Mouse (Mus musculus): ENCODE measurements around the gene Gm26938. TPM values are rescaled to one million over a fixed set of nuclear protein-coding genes. Genes with fewer than 3 reads are reported as not detected.
A peak's percentile ranks its signal among the peaks of the same experiment; 100 is the strongest.

Gene Gm26938
- polyA plus RNA-seq, 1 experiment from 2014 or later, result not detected

GRCm38 (mm10) chr5:139835706-139836105 is 9.5 kb upstream of the Gm26938 start:
- H3K27me3 ChIP-seq (ENCODE audit: control insufficient read depth, insufficient read depth, low read length), result no peaks in the 10 kb centered on the region
- no peak for ATAC-seq (replicated peaks; ENCODE audit: extremely low read depth, insufficient read depth, low FRiP score)
- H3K9me3 ChIP-seq (replicated peaks; ENCODE audit: control insufficient read depth, low read length), result no peaks in the 10 kb centered on the region
- no peak overlapping the region for H3K4me2 ChIP-seq (ENCODE audit: low read depth, low read length)
- H3K27ac ChIP-seq (ENCODE audit: low read length), result no peak overlapping the region
- no peaks in the 10 kb centered on the region for H3K4me1 ChIP-seq (ENCODE audit: control insufficient read depth, insufficient read depth, low read length)
- 73% methylated on average over 7 of the region's 7 CpGs for WGBS
- H3K36me3 ChIP-seq (ENCODE audit: control insufficient read depth, insufficient read depth), result no peaks in the 10 kb centered on the region
- H3K4me3 ChIP-seq (ENCODE audit: low read length), result no peak overlapping the region
- H3K9ac ChIP-seq (ENCODE audit: low read length), result no peak overlapping the region

GRCm38 (mm10) chr5:139832125-139832524 is 5.9 kb upstream of the Gm26938 start:
- no peak for ATAC-seq (replicated peaks; ENCODE audit: extremely low read depth, insufficient read depth, low FRiP score)
- WGBS, result 52% methylated on average over 7 of the region's 7 CpGs
- no peak overlapping the region for H3K9ac ChIP-seq (ENCODE audit: low read length)

GRCm38 (mm10) chr5:139830734-139831133 is 4.5 kb upstream of the Gm26938 start:
- 75% methylated on average over 3 of the region's 3 CpGs for WGBS
- H3K27me3 ChIP-seq (ENCODE audit: control insufficient read depth, insufficient read depth, low read length), result no peaks in the 10 kb centered on the region
- peaks cover 4% of the 10 kb centered on the region for H3K4me1 ChIP-seq (ENCODE audit: control insufficient read depth, insufficient read depth, low read length)
- H3K4me2 ChIP-seq (ENCODE audit: low read depth, low read length), result no peak overlapping the region
- H3K9ac ChIP-seq (ENCODE audit: low read length), result no peak overlapping the region
- H3K9me3 ChIP-seq (replicated peaks; ENCODE audit: control insufficient read depth, low read length), result no peaks in the 10 kb centered on the region
- no peak for ATAC-seq (replicated peaks; ENCODE audit: extremely low read depth, insufficient read depth, low FRiP score)
- no peak overlapping the region for H3K4me3 ChIP-seq (ENCODE audit: low read length)
- no peaks in the 10 kb centered on the region for H3K36me3 ChIP-seq (ENCODE audit: control insufficient read depth, insufficient read depth)
- no peak overlapping the region for H3K27ac ChIP-seq (ENCODE audit: low read length)

More at GRCm38 (mm10) chr5:139832125-139832524, 5.9 kb upstream of the Gm26938 start:
- no peaks in the 10 kb centered on the region for H3K36me3 ChIP-seq (ENCODE audit: control insufficient read depth, insufficient read depth)
- no peaks in the 10 kb centered on the region for H3K4me1 ChIP-seq (ENCODE audit: control insufficient read depth, insufficient read depth, low read length)
- H3K27me3 ChIP-seq (ENCODE audit: control insufficient read depth, insufficient read depth, low read length), result no peaks in the 10 kb centered on the region
- no peak overlapping the region for H3K4me2 ChIP-seq (ENCODE audit: low read depth, low read length)
- no peak overlapping the region for H3K4me3 ChIP-seq (ENCODE audit: low read length)
- no peak overlapping the region for H3K27ac ChIP-seq (ENCODE audit: low read length)
- H3K9me3 ChIP-seq (replicated peaks; ENCODE audit: control insufficient read depth, low read length), result no peaks in the 10 kb centered on the region

- Histone ChIP-seq H3K9me3 (replicated peaks; ENCODE audit: control insufficient read depth, low read length) (no peaks in the 10 kb centered on the region), H3K4me1 (ENCODE audit: control insufficient read depth, insufficient read depth, low read length) (peaks cover 11% of the 10 kb centered on the region), H3K4me2 (ENCODE audit: low read depth, low read length) (no peak overlapping the region), H3K27ac (ENCODE audit: low read length) (no peak overlapping the region), H3K9ac (ENCODE audit: low read length) (no peak overlapping the region), H3K36me3 (ENCODE audit: control insufficient read depth, insufficient read depth) (no peaks in the 10 kb centered on the region), H3K4me3 (ENCODE audit: low read length) (no peak overlapping the region), H3K27me3 (ENCODE audit: control insufficient read depth, insufficient read depth, low read length) (no peaks in the 10 kb centered on the region)
- WGBS, result 66% methylated on average over 13 of the region's 13 CpGs
- no peak for ATAC-seq (replicated peaks; ENCODE audit: extremely low read depth, insufficient read depth, low FRiP score)
These were observed 3.2 kb upstream of the Gm26938 start for GRCm38 (mm10) chr5:139829384-139829783.

- Histone ChIP-seq H3K36me3 (ENCODE audit: control insufficient read depth, insufficient read depth) (peaks cover 10% of the 10 kb centered on the region), H3K27ac (ENCODE audit: low read length) (no peak overlapping the region), H3K4me2 (ENCODE audit: low read depth, low read length) (no peak overlapping the region), H3K4me1 (ENCODE audit: control insufficient read depth, insufficient read depth, low read length) (peaks cover 11% of the 10 kb centered on the region), H3K9ac (ENCODE audit: low read length) (no peak overlapping the region), H3K9me3 (replicated peaks; ENCODE audit: control insufficient read depth, low read length) (no peaks in the 10 kb centered on the region), H3K4me3 (ENCODE audit: low read length) (no peak overlapping the region), H3K27me3 (ENCODE audit: control insufficient read depth, insufficient read depth, low read length) (no peaks in the 10 kb centered on the region)
- 92% methylated on average over 1 of the region's 1 CpGs for WGBS
- no peak for ATAC-seq (replicated peaks; ENCODE audit: extremely low read depth, insufficient read depth, low FRiP score)
These were observed 1.4 kb upstream of the Gm26938 start for GRCm38 (mm10) chr5:139827593-139827992.

- WGBS, result 40% methylated on average over 11 of the region's 11 CpGs
- peak overlapping the region; percentile 91 for H3K9ac ChIP-seq (ENCODE audit: low read length)
- H3K27me3 ChIP-seq (ENCODE audit: control insufficient read depth, insufficient read depth, low read length), result no peaks in the 10 kb centered on the region
- no peak overlapping the region for H3K27ac ChIP-seq (ENCODE audit: low read length)
- peak overlapping the region; percentile 88 for H3K4me2 ChIP-seq (ENCODE audit: low read depth, low read length)
- peaks cover 11% of the 10 kb centered on the region for H3K4me1 ChIP-seq (ENCODE audit: control insufficient read depth, insufficient read depth, low read length)
- no peak for ATAC-seq (replicated peaks; ENCODE audit: extremely low read depth, insufficient read depth, low FRiP score)
- peaks cover 14% of the 10 kb centered on the region for H3K36me3 ChIP-seq (ENCODE audit: control insufficient read depth, insufficient read depth)
- no peaks in the 10 kb centered on the region for H3K9me3 ChIP-seq (replicated peaks; ENCODE audit: control insufficient read depth, low read length)
- H3K4me3 ChIP-seq (ENCODE audit: low read length), result peak overlapping the region; percentile 93
These were observed 260 bp downstream of the Gm26938 start for GRCm38 (mm10) chr5:139825947-139826346.

- 90% methylated on average over 10 of the region's 10 CpGs for WGBS
- H3K4me1 ChIP-seq (ENCODE audit: control insufficient read depth, insufficient read depth, low read length), result peaks cover 11% of the 10 kb centered on the region
- no peaks in the 10 kb centered on the region for H3K9me3 ChIP-seq (replicated peaks; ENCODE audit: control insufficient read depth, low read length)
- no peaks in the 10 kb centered on the region for H3K27me3 ChIP-seq (ENCODE audit: control insufficient read depth, insufficient read depth, low read length)
- H3K27ac ChIP-seq (ENCODE audit: low read length), result no peak overlapping the region
- ATAC-seq (replicated peaks; ENCODE audit: extremely low read depth, insufficient read depth, low FRiP score), result no peak
- H3K4me3 ChIP-seq (ENCODE audit: low read length), result no peak overlapping the region
- H3K9ac ChIP-seq (ENCODE audit: low read length), result no peak overlapping the region
- H3K36me3 ChIP-seq (ENCODE audit: control insufficient read depth, insufficient read depth), result peaks cover 14% of the 10 kb centered on the region
- no peak overlapping the region for H3K4me2 ChIP-seq (ENCODE audit: low read depth, low read length)
These were observed 1.7 kb downstream of the Gm26938 start for GRCm38 (mm10) chr5:139824531-139824930.

- H3K27ac ChIP-seq (ENCODE audit: low read length), result no peak overlapping the region
- no peak for ATAC-seq (replicated peaks; ENCODE audit: extremely low read depth, insufficient read depth, low FRiP score)
- peaks cover 11% of the 10 kb centered on the region for H3K4me1 ChIP-seq (ENCODE audit: control insufficient read depth, insufficient read depth, low read length)
- 75% methylated on average over 12 of the region's 12 CpGs for WGBS
- H3K4me3 ChIP-seq (ENCODE audit: low read length), result no peak overlapping the region
- H3K27me3 ChIP-seq (ENCODE audit: control insufficient read depth, insufficient read depth, low read length), result no peaks in the 10 kb centered on the region
- peaks cover 14% of the 10 kb centered on the region for H3K36me3 ChIP-seq (ENCODE audit: control insufficient read depth, insufficient read depth)
- H3K4me2 ChIP-seq (ENCODE audit: low read depth, low read length), result no peak overlapping the region
- H3K9me3 ChIP-seq (replicated peaks; ENCODE audit: control insufficient read depth, low read length), result no peaks in the 10 kb centered on the region
- no peak overlapping the region for H3K9ac ChIP-seq (ENCODE audit: low read length)
These were observed 4.4 kb downstream of the Gm26938 start for GRCm38 (mm10) chr5:139821466-139822459.

GRCm38 (mm10) chr5:139819538-139820181 is 6.5 kb downstream of the Gm26938 start, which contains the start of gene Tmem184a:
Gene Tmem184a, minus strand, starts transcription at chr5:139819917.
- H3K4me2 ChIP-seq (ENCODE audit: low read depth, low read length), result no peak within 1 kb of the TSS
- no peak within 1 kb of the TSS for H3K27ac ChIP-seq (ENCODE audit: low read length)
- H3K9ac ChIP-seq (ENCODE audit: low read length), result no peak within 1 kb of the TSS
- H3K36me3 ChIP-seq (ENCODE audit: control insufficient read depth, insufficient read depth), result peaks cover 14% of the 10 kb centered on the region
- H3K4me3 ChIP-seq (ENCODE audit: low read length), result no peak within 1 kb of the TSS
- no peaks in the 10 kb centered on the region for H3K9me3 ChIP-seq (replicated peaks; ENCODE audit: control insufficient read depth, low read length)
- peaks cover 4% of the 10 kb centered on the region; the same call in 1 of the 2 replicates for H3K4me1 ChIP-seq (ENCODE audit: control insufficient read depth, insufficient read depth, low read length)
- no peaks in the 10 kb centered on the region for H3K27me3 ChIP-seq (ENCODE audit: control insufficient read depth, insufficient read depth, low read length)
- WGBS, result 70% methylated on average over 9 of the region's 9 CpGs
- ATAC-seq (replicated peaks; ENCODE audit: extremely low read depth, insufficient read depth, low FRiP score), result no peak
